Comparison of ENCODE assay signal across 11 mouse cellular contexts in genomic region chr12:103513451-103513871, GRCm38 (mm10). TPM values are rescaled to one million over a fixed set of nuclear protein-coding genes. Genes with fewer than 3 reads are reported as not detected.
A peak's percentile ranks its signal among the peaks of the same experiment; 100 is the strongest.
DNase-seq lines count a peak whose midpoint lies in the region; ATAC-seq lines count a peak whose summit lies in the region.
"Had no signal": no experiment of that assay in that cellular context is flagged by ENCODE, and none has a peak within 500 bp of the region (broad histone marks: within the 10 kb centered on the region; RNA-seq: fewer than 3 reads in every experiment).

No protein-coding gene starts in this region.

- peak; percentile 35 to 37 for DNase-seq in cerebellum, postnatal 14 days
- peak; percentile 43 for DNase-seq in hindbrain, embryonic 14.5 days (ENCODE audit: low spot score)
- peak; percentile 66 to 71 for DNase-seq in left cerebral cortex, postnatal 36 days (ENCODE audit: low spot score in 2 of 2)
- peak; percentile 76 to 85 for DNase-seq in right cerebral cortex, postnatal 10 days (ENCODE audit: low spot score in 2 of 2)
- no peak for DNase-seq in kidney, adult 8-10 months
- DNase-seq in kidney, adult 9 months, result no peak
- DNase-seq: lung, embryonic 14.5 days had no signal

- no peak overlapping the region for H3K9ac ChIP-seq in hindbrain, embryonic 14.5 days
- H3K9ac ChIP-seq: kidney, embryonic 15.5 days; lung, embryonic 14.5 days had no signal

- H3K27me3 ChIP-seq in hindbrain, embryonic 14.5 days (ENCODE audit: control insufficient read depth, insufficient read depth, low read length), result no peaks in the 10 kb centered on the region
- H3K27me3 ChIP-seq: kidney, embryonic 15.5 days had no signal

- no peak overlapping the region for H3K4me3 ChIP-seq in hindbrain, embryonic 14.5 days (replicated peaks; ENCODE audit: low read length)
- H3K4me3 ChIP-seq: kidney, embryonic 15.5 days had no signal

- ATAC-seq in cerebellum, adult (ENCODE audit: insufficient number of reproducible peaks, low FRiP score, low TSS enrichment), result no peak
- peak; percentile 89 for ATAC-seq in hindbrain, embryonic 14.5 days (ENCODE audit: low FRiP score)
- no peak for ATAC-seq in erythroid progenitor cell, adult 5-6 weeks (replicated peaks; ENCODE audit: low FRiP score, poor library complexity, severe bottlenecking)

- H3K9me3 ChIP-seq in hindbrain, embryonic 14.5 days (ENCODE audit: control insufficient read depth, low read length), result no peaks in the 10 kb centered on the region
- H3K9me3 ChIP-seq: kidney, embryonic 15.5 days had no signal

- intact Hi-C loops in left cerebral cortex, postnatal 36 days (cut with DNase I), result no loop called here

- no peaks in the 10 kb centered on the region for H3K36me3 ChIP-seq in hindbrain, embryonic 14.5 days (replicated peaks; ENCODE audit: control insufficient read depth, insufficient read depth)
- H3K36me3 ChIP-seq: kidney, embryonic 15.5 days had no signal

- H3K4me1 ChIP-seq in hindbrain, embryonic 14.5 days (replicated peaks; ENCODE audit: control insufficient read depth, insufficient read depth, low read length), result no peaks in the 10 kb centered on the region
- H3K4me1 ChIP-seq: kidney, embryonic 15.5 days had no signal

- WGBS in hindbrain, embryonic 14.5 days, result 17% methylated on average over 4 of the region's 4 CpGs

- H3K27ac ChIP-seq in hindbrain, embryonic 14.5 days, result no peak overlapping the region
- H3K27ac ChIP-seq: kidney, embryonic 15.5 days had no signal

- no peak overlapping the region for H3K4me2 ChIP-seq in hindbrain, embryonic 14.5 days (replicated peaks)
- H3K4me2 ChIP-seq: kidney, embryonic 15.5 days; lung, embryonic 14.5 days had no signal

RNA-seq across cellular contexts. Expression of gene Ppp4r4, which starts 18.6 kb away (rescaled TPM):
- 3.8 and 4.0 TPM in 2 replicates for polyA plus RNA-seq in hindbrain, embryonic 14.5 days (2014; fragmentation: Nextera tagmentation; extraction: Ambion mirVana)
- 10 to 100 TPM; 23.4 to 25.1 TPM for total RNA-seq in left cerebral cortex, postnatal 36 days (2021)
- not detected in 2 replicates for total RNA-seq in erythroid progenitor cell, adult 5-6 weeks (2015; ENCODE audit: low replicate concordance)
- total RNA-seq in erythroid progenitor cell, adult 5-6 weeks (2017; ENCODE audit: low replicate concordance), result 0.90 TPM in 1 of 2 replicates, not detected in the other

RNA-seq across cellular contexts. Expression of gene Ifi27l2b, which starts 56.4 kb away (rescaled TPM):
- not detected in 2 replicates for polyA plus RNA-seq in hindbrain, embryonic 14.5 days (2014; fragmentation: Nextera tagmentation; extraction: Ambion mirVana)
- total RNA-seq in left cerebral cortex, postnatal 36 days (2021), result not detected
- total RNA-seq in erythroid progenitor cell, adult 5-6 weeks (2015; ENCODE audit: low replicate concordance), result not detected in 2 replicates
- total RNA-seq in erythroid progenitor cell, adult 5-6 weeks (2017; ENCODE audit: low replicate concordance), result not detected in 2 replicates
- total RNA-seq: gastrocnemius, adult 8-10 months had no signal
- polyA plus RNA-seq: kidney, embryonic 15.5 days; lung, embryonic 14.5 days had no signal

Comparison
In these comparisons a context has a peak if more than half of its experiments do, and no peak if none do; other contexts are left out.
1. DNase-seq: peak in cerebellum, postnatal 14 days (2 of 2), hindbrain, embryonic 14.5 days (single experiment), left cerebral cortex, postnatal 36 days (2 of 2) and right cerebral cortex, postnatal 10 days (2 of 2); none in kidney, adult 8-10 months (0 of 2) and kidney, adult 9 months (single experiment).
2. RNA of gene Ppp4r4, which starts 18.6 kb away (total RNA-seq): 23.4 to 25.1 TPM in left cerebral cortex, postnatal 36 days; 0.90 TPM in erythroid progenitor cell, adult 5-6 weeks; every median in the first group is over 10 times any median in the second.